Mouse (Mus musculus): ENCODE measurements around the gene Gm20388. TPM values are rescaled to one million over a fixed set of nuclear protein-coding genes. Genes with fewer than 3 reads are reported as not detected.
A peak's percentile ranks its signal among the peaks of the same experiment; 100 is the strongest.

Gene Gm20388
- polyA plus RNA-seq, 1 experiment from 2014 or later, result not detected

- no peak for ATAC-seq (ENCODE audit: low read depth)
- 26% methylated on average over 17 of the region's 17 CpGs for WGBS
Measured at GRCm38 (mm10) chr8:122745022-122745749, 2834.5 kb downstream of the Gm20388 start.

GRCm38 (mm10) chr8:122745750-122746275 lies 2835.2 kb downstream of the Gm20388 start:
- no peaks in the 10 kb centered on the region for H3K4me1 ChIP-seq (replicated peaks; ENCODE audit: control insufficient read depth, insufficient read depth, low read length)
- 21% methylated on average over 16 of the region's 16 CpGs for WGBS
- H3K27me3 ChIP-seq (ENCODE audit: control insufficient read depth, insufficient read depth, low read depth, low read length), result peaks cover 34% of the 10 kb centered on the region

More at GRCm38 (mm10) chr8:122745022-122745749, 2834.5 kb downstream of the Gm20388 start:
- peaks cover 34% of the 10 kb centered on the region for H3K27me3 ChIP-seq (ENCODE audit: control insufficient read depth, insufficient read depth, low read depth, low read length)
- H3K9ac ChIP-seq (ENCODE audit: low read length), result no peak overlapping the region
- no peak overlapping the region for H3K4me2 ChIP-seq (ENCODE audit: low read depth, low read length)
- H3K4me3 ChIP-seq (ENCODE audit: low read length), result no peak overlapping the region
- H3K9me3 ChIP-seq (ENCODE audit: control insufficient read depth, low read length), result no peaks in the 10 kb centered on the region
- no peaks in the 10 kb centered on the region for H3K4me1 ChIP-seq (replicated peaks; ENCODE audit: control insufficient read depth, insufficient read depth, low read length)
- H3K36me3 ChIP-seq (ENCODE audit: control insufficient read depth, insufficient read depth, low read length), result no peaks in the 10 kb centered on the region
- no peak overlapping the region for H3K27ac ChIP-seq (ENCODE audit: low read length)

DNA sequence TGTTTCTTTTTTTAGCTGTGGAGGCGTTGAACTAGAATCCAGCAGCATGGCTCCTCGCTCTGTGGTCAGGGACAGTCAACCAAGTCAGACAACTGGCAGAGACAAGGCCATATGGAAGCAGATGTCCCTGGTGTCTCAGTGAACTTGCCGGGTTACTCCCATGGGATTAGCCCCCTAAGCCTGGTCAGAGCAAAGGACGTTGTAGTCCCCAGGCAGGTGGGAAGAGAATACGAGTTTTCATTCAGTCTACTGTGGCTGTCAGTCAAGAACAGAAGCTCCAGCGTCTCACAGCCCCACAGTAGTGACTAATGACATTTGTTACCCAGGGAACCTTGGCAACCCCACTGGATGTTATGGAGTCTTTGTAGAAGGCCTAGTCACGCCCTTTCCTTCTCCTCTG lies 2835.8 kb downstream of the Gm20388 start:
- Histone ChIP-seq H3K9ac (ENCODE audit: low read length) (no peak overlapping the region), H3K9me3 (ENCODE audit: control insufficient read depth, low read length) (no peaks in the 10 kb centered on the region), H3K4me2 (ENCODE audit: low read depth, low read length) (no peak overlapping the region), H3K36me3 (ENCODE audit: control insufficient read depth, insufficient read depth, low read length) (no peaks in the 10 kb centered on the region), H3K4me3 (ENCODE audit: low read length) (no peak overlapping the region), H3K27me3 (ENCODE audit: control insufficient read depth, insufficient read depth, low read depth, low read length) (peaks cover 34% of the 10 kb centered on the region), H3K27ac (ENCODE audit: low read length) (no peak overlapping the region), H3K4me1 (replicated peaks; ENCODE audit: control insufficient read depth, insufficient read depth, low read length) (no peaks in the 10 kb centered on the region)
- no peak for ATAC-seq (ENCODE audit: low read depth)
- WGBS, result 41% methylated on average over 7 of the region's 7 CpGs

More at GRCm38 (mm10) chr8:122745750-122746275, 2835.2 kb downstream of the Gm20388 start:
- Histone ChIP-seq H3K9ac (ENCODE audit: low read length) (no peak overlapping the region), H3K36me3 (ENCODE audit: control insufficient read depth, insufficient read depth, low read length) (no peaks in the 10 kb centered on the region), H3K4me2 (ENCODE audit: low read depth, low read length) (no peak overlapping the region), H3K9me3 (ENCODE audit: control insufficient read depth, low read length) (no peaks in the 10 kb centered on the region), H3K4me3 (ENCODE audit: low read length) (no peak overlapping the region), H3K27ac (ENCODE audit: low read length) (no peak overlapping the region)
- ATAC-seq (ENCODE audit: low read depth), result no peak

- ATAC-seq (ENCODE audit: low read depth), result no peak
- no peaks in the 10 kb centered on the region for H3K4me1 ChIP-seq (replicated peaks; ENCODE audit: control insufficient read depth, insufficient read depth, low read length)
- no peaks in the 10 kb centered on the region for H3K9me3 ChIP-seq (ENCODE audit: control insufficient read depth, low read length)
- no peak overlapping the region for H3K9ac ChIP-seq (ENCODE audit: low read length)
- H3K4me3 ChIP-seq (ENCODE audit: low read length), result no peak overlapping the region
- H3K27ac ChIP-seq (ENCODE audit: low read length), result no peak overlapping the region
- no peak overlapping the region for H3K4me2 ChIP-seq (ENCODE audit: low read depth, low read length)
- peaks cover 28% of the 10 kb centered on the region for H3K27me3 ChIP-seq (ENCODE audit: control insufficient read depth, insufficient read depth, low read depth, low read length)
- 90% methylated on average over 1 of the region's 1 CpGs for WGBS
- no peaks in the 10 kb centered on the region for H3K36me3 ChIP-seq (ENCODE audit: control insufficient read depth, insufficient read depth, low read length)
Measured at GRCm38 (mm10) chr8:122747825-122748224, 2837.2 kb downstream of the Gm20388 start.

DNA sequence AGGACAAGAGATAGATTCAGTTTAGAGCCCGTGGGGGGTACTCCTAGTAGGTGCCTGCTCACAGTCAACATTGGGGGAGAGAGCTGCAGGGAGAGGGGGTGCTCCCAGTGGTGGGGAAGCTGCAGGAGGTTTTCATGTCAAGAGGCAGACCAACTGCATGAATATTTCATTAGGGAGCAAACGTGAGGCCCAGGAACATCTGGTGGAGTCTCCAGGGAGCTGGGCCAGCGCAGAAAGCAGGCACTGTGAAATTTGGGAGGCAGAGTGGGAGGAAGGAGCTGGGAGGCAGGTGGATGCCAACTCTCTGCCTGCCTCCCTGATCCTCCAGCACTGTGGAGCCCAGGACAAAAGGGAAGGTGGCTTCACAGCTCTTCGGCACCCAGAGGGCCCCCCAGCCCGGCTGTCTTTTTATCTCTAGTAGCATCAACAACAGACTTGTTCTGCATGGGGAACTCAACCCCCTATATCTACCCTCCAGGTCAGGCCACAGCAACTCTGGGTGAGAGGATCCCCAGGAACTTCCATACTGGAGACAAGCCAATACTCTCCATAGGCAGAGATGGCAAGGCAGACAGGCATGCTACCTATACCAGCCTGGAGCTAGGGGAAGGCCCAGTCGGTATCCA lies 2838.8 kb downstream of the Gm20388 start:
- Histone ChIP-seq H3K9me3 (ENCODE audit: control insufficient read depth, low read length) (no peaks in the 10 kb centered on the region), H3K4me3 (ENCODE audit: low read length) (no peak overlapping the region), H3K27me3 (ENCODE audit: control insufficient read depth, insufficient read depth, low read depth, low read length) (peaks cover 22% of the 10 kb centered on the region), H3K4me1 (replicated peaks; ENCODE audit: control insufficient read depth, insufficient read depth, low read length) (no peaks in the 10 kb centered on the region), H3K36me3 (ENCODE audit: control insufficient read depth, insufficient read depth, low read length) (no peaks in the 10 kb centered on the region), H3K4me2 (ENCODE audit: low read depth, low read length) (no peak overlapping the region), H3K9ac (ENCODE audit: low read length) (no peak overlapping the region), H3K27ac (ENCODE audit: low read length) (no peak overlapping the region)
- no peak for ATAC-seq (ENCODE audit: low read depth)
- WGBS, result 49% methylated on average over 6 of the region's 6 CpGs

- no peak overlapping the region for H3K4me3 ChIP-seq (ENCODE audit: low read length)
- H3K4me2 ChIP-seq (ENCODE audit: low read depth, low read length), result no peak overlapping the region
- 66% methylated on average over 5 of the region's 5 CpGs for WGBS
- H3K36me3 ChIP-seq (ENCODE audit: control insufficient read depth, insufficient read depth, low read length), result no peaks in the 10 kb centered on the region
- H3K9ac ChIP-seq (ENCODE audit: low read length), result no peak overlapping the region
- no peaks in the 10 kb centered on the region for H3K9me3 ChIP-seq (ENCODE audit: control insufficient read depth, low read length)
- 0 out of 2 replicates have a peak, but pooled peaks have one; percentile 28 for ATAC-seq (ENCODE audit: low read depth)
- H3K4me1 ChIP-seq (replicated peaks; ENCODE audit: control insufficient read depth, insufficient read depth, low read length), result no peaks in the 10 kb centered on the region
- no peak overlapping the region for H3K27ac ChIP-seq (ENCODE audit: low read length)
- H3K27me3 ChIP-seq (ENCODE audit: control insufficient read depth, insufficient read depth, low read depth, low read length), result peaks cover 5% of the 10 kb centered on the region; the same call in 1 of the 2 replicates
Measured at GRCm38 (mm10) chr8:122751342-122751741, 2840.7 kb downstream of the Gm20388 start.

DNA sequence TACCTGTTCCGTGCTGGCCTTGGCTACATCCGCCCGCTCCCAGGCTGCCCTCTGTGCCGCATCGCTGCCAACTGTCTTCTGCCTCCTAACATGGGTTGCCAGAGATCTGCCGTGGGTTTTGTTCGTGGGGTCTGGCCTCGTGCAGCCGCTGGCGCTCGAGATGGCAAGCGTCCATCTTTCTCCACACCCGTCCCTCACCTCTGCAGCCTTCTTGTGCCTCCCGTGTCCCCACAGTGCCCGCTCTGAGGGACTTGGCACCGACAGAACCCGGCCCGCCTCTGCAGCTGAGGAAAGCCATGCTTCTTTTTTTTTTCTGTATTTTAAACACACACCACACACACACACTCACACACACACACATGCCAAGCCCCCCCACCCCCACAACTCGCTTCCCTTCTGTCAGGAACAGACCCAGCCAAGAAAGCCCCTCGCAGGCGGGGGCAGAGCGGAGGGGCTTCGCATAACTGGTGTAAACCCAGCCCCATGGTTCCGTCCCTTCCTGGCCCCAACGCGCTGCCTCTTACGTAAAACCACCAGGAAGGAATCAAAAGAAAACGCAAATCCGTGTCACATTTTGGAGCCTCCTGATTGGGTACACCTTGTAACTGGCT lies 2841.6 kb downstream of the Gm20388 start:
- 75% methylated on average over 29 of the region's 29 CpGs for WGBS
- Histone ChIP-seq H3K9me3 (ENCODE audit: control insufficient read depth, low read length) (no peaks in the 10 kb centered on the region), H3K4me3 (ENCODE audit: low read length) (no peak overlapping the region), H3K27me3 (ENCODE audit: control insufficient read depth, insufficient read depth, low read depth, low read length) (no peaks in the 10 kb centered on the region; the same call in 1 of the 2 replicates), H3K4me1 (replicated peaks; ENCODE audit: control insufficient read depth, insufficient read depth, low read length) (no peaks in the 10 kb centered on the region), H3K36me3 (ENCODE audit: control insufficient read depth, insufficient read depth, low read length) (no peaks in the 10 kb centered on the region), H3K9ac (ENCODE audit: low read length) (no peak overlapping the region), H3K27ac (ENCODE audit: low read length) (no peak overlapping the region), H3K4me2 (ENCODE audit: low read depth, low read length) (no peak overlapping the region)
- no peak for ATAC-seq (ENCODE audit: low read depth)

GRCm38 (mm10) chr8:122758597-122758996 lies 2848.0 kb downstream of the Gm20388 start:
- Histone ChIP-seq H3K9me3 (ENCODE audit: control insufficient read depth, low read length) (no peaks in the 10 kb centered on the region), H3K9ac (ENCODE audit: low read length) (no peak overlapping the region), H3K36me3 (ENCODE audit: control insufficient read depth, insufficient read depth, low read length) (no peaks in the 10 kb centered on the region), H3K27ac (ENCODE audit: low read length) (no peak overlapping the region), H3K27me3 (ENCODE audit: control insufficient read depth, insufficient read depth, low read depth, low read length) (no peaks in the 10 kb centered on the region), H3K4me1 (replicated peaks; ENCODE audit: control insufficient read depth, insufficient read depth, low read length) (peaks cover 2% of the 10 kb centered on the region; the same call in 1 of the 2 replicates), H3K4me2 (ENCODE audit: low read depth, low read length) (no peak overlapping the region), H3K4me3 (ENCODE audit: low read length) (no peak overlapping the region)
- no peak for ATAC-seq (ENCODE audit: low read depth)

GRCm38 (mm10) chr8:122760116-122760515 lies 2849.5 kb downstream of the Gm20388 start:
- Histone ChIP-seq H3K4me3 (ENCODE audit: low read length) (no peak overlapping the region), H3K9ac (ENCODE audit: low read length) (no peak overlapping the region), H3K9me3 (ENCODE audit: control insufficient read depth, low read length) (no peaks in the 10 kb centered on the region), H3K4me1 (replicated peaks; ENCODE audit: control insufficient read depth, insufficient read depth, low read length) (peaks cover 2% of the 10 kb centered on the region; the same call in 1 of the 2 replicates), H3K4me2 (ENCODE audit: low read depth, low read length) (no peak overlapping the region), H3K27me3 (ENCODE audit: control insufficient read depth, insufficient read depth, low read depth, low read length) (no peaks in the 10 kb centered on the region), H3K36me3 (ENCODE audit: control insufficient read depth, insufficient read depth, low read length) (no peaks in the 10 kb centered on the region), H3K27ac (ENCODE audit: low read length) (no peak overlapping the region)
- ATAC-seq (ENCODE audit: low read depth), result no peak
- 62% methylated on average over 7 of the region's 7 CpGs for WGBS
